14 mouse cellular contexts compared by ENCODE assay signal in the genomic region with DNA sequence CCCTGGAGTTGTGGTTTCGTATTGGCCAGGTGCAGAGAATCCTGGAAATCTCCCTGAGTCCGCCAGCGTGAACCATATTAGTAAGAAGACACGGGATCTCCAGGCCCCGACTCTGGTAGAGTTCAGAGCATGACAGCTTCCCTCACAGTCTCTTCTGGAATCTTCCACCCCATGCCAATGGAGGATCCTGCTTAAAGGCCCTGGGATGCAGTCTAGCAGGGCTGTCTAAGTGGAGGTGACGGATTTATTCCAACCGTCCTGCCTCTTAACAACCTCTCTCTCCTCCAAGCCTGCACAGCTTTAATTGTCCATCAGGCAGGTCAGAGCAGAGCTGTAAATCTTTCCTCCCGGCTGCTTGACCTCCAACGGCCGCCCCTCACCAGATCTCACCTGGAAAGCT. TPM values are rescaled to one million over a fixed set of nuclear protein-coding genes. Genes with fewer than 3 reads are reported as not detected.
A peak's percentile ranks its signal among the peaks of the same experiment; 100 is the strongest.
DNase-seq lines count a peak whose midpoint lies in the region; ATAC-seq and TF ChIP-seq lines count a peak whose summit lies in the region.
"Had no signal": no experiment of that assay in that cellular context is flagged by ENCODE, and none has a peak within 500 bp of the region (broad histone marks: within the 10 kb centered on the region; RNA-seq: fewer than 3 reads in every experiment).

No protein-coding gene starts in this region.

- TF ChIP-seq POLR2A in cerebellum, adult 2 months (IDR thresholded peaks at IDR 0.05; ENCODE audit: borderline replicate concordance, insufficient read depth, low read length), result no peak

- H3K27ac ChIP-seq in cerebellum, adult 2 months (ENCODE audit: insufficient read depth, low read length), result peak overlapping the region; percentile 92
- no peak overlapping the region for H3K27ac ChIP-seq in kidney, postnatal 0 days
- no peak overlapping the region for H3K27ac ChIP-seq in lung, postnatal 0 days (ENCODE audit: low read length)
- H3K27ac ChIP-seq: limb, embryonic 10.5 days; liver, embryonic 12.5 days had no signal

- no peak for TF ChIP-seq EP300 in lung, postnatal 0 days (IDR thresholded peaks at IDR 0.05)

- WGBS in cerebellum, adult 2 months, result 21% methylated on average over 10 of the region's 10 CpGs
- WGBS in kidney, postnatal 0 days, result 29% methylated on average over 10 of the region's 10 CpGs
- WGBS in lung, postnatal 0 days, result 60% methylated on average over 10 of the region's 10 CpGs

- no peak overlapping the region for H3K4me2 ChIP-seq in kidney, postnatal 0 days (ENCODE audit: low read length)
- H3K4me2 ChIP-seq in lung, postnatal 0 days (replicated peaks; ENCODE audit: low read depth, low read length), result no peak overlapping the region
- H3K4me2 ChIP-seq: liver, embryonic 12.5 days had no signal

- peak; percentile 35 to 60 for DNase-seq in cerebellum, adult 2 months
- no peak for DNase-seq in cerebellum, postnatal 14 days
- DNase-seq in kidney, postnatal 0 days (ENCODE audit: low spot score), result peak; percentile 27
- DNase-seq in kidney, adult 9 months, result no peak
- DNase-seq in cerebellum, adult 9-11 months, result peak; percentile 44
- peak; percentile 39 for DNase-seq in mesoderm, embryonic 11.5 days (ENCODE audit: low read depth, low spot score)
- no peak for DNase-seq in lung, postnatal 0 days (ENCODE audit: low spot score)
- DNase-seq: gastrocnemius, postnatal 10 days; heart, postnatal 14 days; thymus, adult 2 months had no signal

- H3K9me3 ChIP-seq in kidney, postnatal 0 days (replicated peaks; ENCODE audit: low read length), result no peaks in the 10 kb centered on the region
- no peaks in the 10 kb centered on the region for H3K9me3 ChIP-seq in lung, postnatal 0 days (ENCODE audit: low read length)
- H3K9me3 ChIP-seq: limb, embryonic 10.5 days; liver, embryonic 12.5 days had no signal

- no peak overlapping the region for H3K9ac ChIP-seq in kidney, postnatal 0 days (ENCODE audit: low read depth, low read length)
- no peak overlapping the region for H3K9ac ChIP-seq in lung, postnatal 0 days (replicated peaks; ENCODE audit: low read depth)
- H3K9ac ChIP-seq: liver, embryonic 12.5 days had no signal

- no peaks in the 10 kb centered on the region for H3K36me3 ChIP-seq in kidney, postnatal 0 days (ENCODE audit: insufficient read depth, low read length)
- H3K36me3 ChIP-seq in lung, postnatal 0 days (ENCODE audit: insufficient read depth, low read length), result no peaks in the 10 kb centered on the region
- H3K36me3 ChIP-seq: limb, embryonic 10.5 days; liver, embryonic 12.5 days had no signal

- TF ChIP-seq CTCF in cerebellum, adult 2 months (IDR thresholded peaks at IDR 0.05; ENCODE audit: borderline replicate concordance, insufficient read depth, low read depth, low read length), result no peak
- no peak for TF ChIP-seq CTCF in kidney, postnatal 0 days (IDR thresholded peaks at IDR 0.05; ENCODE audit: low read depth)
- no peak for TF ChIP-seq CTCF in lung, postnatal 0 days (IDR thresholded peaks at IDR 0.05)

- peaks cover 81% of the 10 kb centered on the region for H3K4me1 ChIP-seq in cerebellum, adult 2 months (ENCODE audit: control insufficient read depth, insufficient read depth, low read length)
- H3K4me1 ChIP-seq in kidney, postnatal 0 days (replicated peaks; ENCODE audit: insufficient read depth, low read length), result no peaks in the 10 kb centered on the region
- no peaks in the 10 kb centered on the region for H3K4me1 ChIP-seq in lung, postnatal 0 days (ENCODE audit: insufficient read depth, low read depth, low read length)
- H3K4me1 ChIP-seq: liver, embryonic 12.5 days; megakaryocyte, embryonic 14.5 days had no signal

- no peak for ATAC-seq in kidney, postnatal 0 days (replicated peaks; ENCODE audit: low FRiP score, low read depth)
- no peak for ATAC-seq in granulocyte monocyte progenitor cell, adult 5-6 weeks (replicated peaks; ENCODE audit: poor library complexity, severe bottlenecking)
- no peak for ATAC-seq in lung, postnatal 0 days
- ATAC-seq: liver, embryonic 12.5 days had no signal

- peak overlapping the region; percentile 48 for H3K4me3 ChIP-seq in cerebellum, adult 2 months (replicated peaks; ENCODE audit: insufficient read depth, low read depth, low read length)
- no peak overlapping the region for H3K4me3 ChIP-seq in kidney, postnatal 0 days (replicated peaks; ENCODE audit: low read depth, low read length)
- no peak overlapping the region for H3K4me3 ChIP-seq in lung, postnatal 0 days (ENCODE audit: low read depth, low read length)
- H3K4me3 ChIP-seq: limb, embryonic 10.5 days; liver, embryonic 12.5 days had no signal

- H3K27me3 ChIP-seq in cerebellum, adult 2 months (ENCODE audit: control insufficient read depth, insufficient read depth, low read length), result no peaks in the 10 kb centered on the region
- peaks cover 13% of the 10 kb centered on the region for H3K27me3 ChIP-seq in kidney, postnatal 0 days (ENCODE audit: insufficient read depth, low read length)
- H3K27me3 ChIP-seq in lung, postnatal 0 days (replicated peaks; ENCODE audit: insufficient read depth, low read length), result no peaks in the 10 kb centered on the region

RNA-seq across cellular contexts. Expression of gene Rbfox3, which starts 13.2 kb away (rescaled TPM):
- 163 and 201 TPM in 2 replicates for polyA plus RNA-seq in cerebellum, adult 2 months (2012; rRNA removed)
- polyA plus RNA-seq in kidney, postnatal 0 days (2015; fragmentation: Nextera tagmentation; extraction: Ambion mirVana), result 0.42 and 0.82 TPM in 2 replicates
- total RNA-seq in granulocyte monocyte progenitor cell, adult 5-6 weeks (2014; fragmentation: Nextera tagmentation), result not detected in 2 replicates
- not detected in 2 replicates for total RNA-seq in granulocyte monocyte progenitor cell, adult 5-6 weeks (2017)
- polyA plus RNA-seq in lung, postnatal 0 days (2015; fragmentation: Nextera tagmentation; extraction: Ambion mirVana), result 0.97 and 1.1 TPM in 2 replicates

Comparison
In these comparisons a context has a peak if more than half of its experiments do, and no peak if none do; other contexts are left out.
1. DNase-seq: peak in cerebellum, adult 2 months (2 of 2), kidney, postnatal 0 days (single experiment), cerebellum, adult 9-11 months (single experiment) and mesoderm, embryonic 11.5 days (single experiment); none in cerebellum, postnatal 14 days (0 of 2), kidney, adult 9 months (single experiment) and lung, postnatal 0 days (single experiment).
2. RNA of gene Rbfox3, which starts 13.2 kb away (polyA plus RNA-seq): 163 to 201 TPM in cerebellum, adult 2 months; 0.97 to 1.1 TPM in lung, postnatal 0 days and 0.42 to 0.82 TPM in kidney, postnatal 0 days; every median in the first group is over 10 times any median in the second.